Mouse (Mus musculus) liver, embryonic 14.5 days (tissue): ENCODE measurements around the gene E130308A19Rik. TPM values are rescaled to one million over a fixed set of nuclear protein-coding genes. Genes with fewer than 3 reads are reported as not detected.

ENCODE experiments used
- ATAC-seq: fragments of 200-750 bp; cut with Nextera tagmentation; 2 replicates; pipeline ENCODE4 v1.8.0; 2017; ENCODE audit warnings: moderate number of reproducible peaks, mild to moderate bottlenecking, moderate library complexity; ENCODE audit not compliant: insufficient read depth
- DNase-seq, 3 experiments: peaks; one replicate each; pipeline ENCODE4 v3.0.0-alpha.2; 2012 to 2013; ENCODE audit warnings: low read depth in 3 of 3, low spot score in 3 of 3
- H3K27ac ChIP-seq: fragments of 300-500 bp; sonication (generic); 2 replicates; pipeline ENCODE4 v1.5.1; 2014; ENCODE audit warnings: moderate library complexity, mild to moderate bottlenecking, control low read depth, inconsistent platforms
- H3K27me3 ChIP-seq: fragments of 300-500 bp; sonication (generic); 2 replicates; pipeline ENCODE4 v1.6.1; 2014; ENCODE audit warnings: mild to moderate bottlenecking, low read length, moderate library complexity; ENCODE audit not compliant: control insufficient read depth, insufficient read depth
- H3K36me3 ChIP-seq: fragments of 300-500 bp; sonication (generic); replicated peaks from 2 replicates; pipeline ENCODE4 v1.6.1; 2014; ENCODE audit warnings: low read depth; ENCODE audit not compliant: control insufficient read depth, insufficient read depth
- H3K4me1 ChIP-seq, 2 experiments: fragments of 200-500 bp in 1 of 2; fragments of 300-500 bp in 1 of 2; sonication (generic) in 1 of 2; replicated peaks; 2 replicates each; pipeline ENCODE4 v1.6.1; 2012 to 2014; ENCODE audit warnings: antibody characterized with exemption in 1 of 2, inconsistent platforms in 1 of 2, low read length in 1 of 2; ENCODE audit not compliant: control insufficient read depth in 2 of 2, insufficient read depth in 2 of 2
- H3K4me2 ChIP-seq: fragments of 300-500 bp; sonication (generic); 2 replicates; pipeline ENCODE4 v1.6.1; 2014; ENCODE audit warnings: low read depth, mild to moderate bottlenecking, control low read depth, moderate library complexity
- H3K4me3 ChIP-seq, 2 experiments: fragments of 200-500 bp in 1 of 2; fragments of 300-500 bp in 1 of 2; sonication (generic) in 1 of 2; 2 replicates each; pipeline ENCODE4 v1.5.1; 2012 to 2014; ENCODE audit warnings: low read depth in 2 of 2, low read length in 2 of 2, mild to moderate bottlenecking in 2 of 2, control low read depth in 1 of 2, inconsistent platforms in 1 of 2, moderate library complexity in 1 of 2; ENCODE audit not compliant: insufficient read depth in 1 of 2
- H3K9ac ChIP-seq: fragments of 300-500 bp; sonication (generic); replicated peaks from 2 replicates; pipeline ENCODE4 v1.6.1; 2014; ENCODE audit warnings: mild to moderate bottlenecking, control low read depth, moderate library complexity
- H3K9me3 ChIP-seq: fragments of 300-500 bp; sonication (generic); 2 replicates; pipeline ENCODE4 v1.6.1; 2016; ENCODE audit warnings: low read length, mixed read lengths; ENCODE audit not compliant: control insufficient read depth
- CTCF ChIP-seq: IDR thresholded peaks from 2 replicates; pipeline ENCODE4 v1.5.1; 2016; ENCODE audit warnings: antibody characterized with exemption, low read depth, control low read depth
- EP300 ChIP-seq: IDR thresholded peaks from 2 replicates; pipeline ENCODE4 v1.6.1; 2016; ENCODE audit warnings: antibody characterized with exemption, low read depth
- WGBS: fragments of 180-500 bp; shearing (Covaris S2); extraction: QIAGEN DNeasy Blood & Tissue Kit; methylation state at CpG from one replicate; pipeline ENCODE4 v1.1.7; 2014; ENCODE audit not compliant: insufficient replicate concordance; 5-methylcytosine and 5-hydroxymethylcytosine counted together
- polyA plus RNA-seq, 2 experiments: library from polyadenylated mRNA; depleted of rRNA in 1 of 2; stranded (reverse) in 1 of 2; unstranded in 1 of 2; fragments of >200 nt; fragmentation: Nextera tagmentation in 1 of 2; extraction: Ambion mirVana in 1 of 2; gene quantifications; 2 replicates each; pipeline versions ENCODE4 v1.2.1 to v1.2.3; 2012 to 2014

The E130308A19Rik gene
- polyA plus RNA-seq, 2 experiments: 2.8 to 5.7 TPM

- Histone ChIP-seq H3K4me2 (no peak overlapping the region; the same call in 1 of the 2 replicates), H3K27ac (no peak overlapping the region; the same call in 1 of the 2 replicates), H3K9ac (no peak overlapping the region), H3K4me3 (no peak overlapping the region), H3K27me3 (no peaks in the 10 kb centered on the region), H3K36me3 (no peaks in the 10 kb centered on the region), H3K9me3 (no peaks in the 10 kb centered on the region), H3K4me1 (peaks cover 45 to 57% of the 10 kb centered on the region in 2 experiments)
- ATAC-seq (no peak), DNase-seq (no peak)
- TF ChIP-seq CTCF (no peak), EP300 (no peak)
- WGBS: 45% methylated on average over 3 of the region's 3 CpGs
These were observed 18.4 kb downstream of the E130308A19Rik start for GRCm38 (mm10) chr4:59644431-59644830.

- no peaks in the 10 kb centered on the region for H3K36me3 ChIP-seq
- TF ChIP-seq CTCF (no peak), EP300 (no peak)
- 82% methylated on average over 4 of the region's 4 CpGs for WGBS
- H3K27me3 ChIP-seq: no peaks in the 10 kb centered on the region
- H3K9me3 ChIP-seq: no peaks in the 10 kb centered on the region
- H3K4me2 ChIP-seq: peak overlapping the region; percentile 22; the same call in 1 of the 2 replicates
- peaks cover 47 to 53% of the 10 kb centered on the region in 2 experiments for H3K4me1 ChIP-seq
- no peak overlapping the region for H3K9ac ChIP-seq
- ATAC-seq (no peak), DNase-seq (no peak)
- H3K27ac ChIP-seq: no peak overlapping the region
- no peak overlapping the region for H3K4me3 ChIP-seq
These were observed 19.0 kb downstream of the E130308A19Rik start for GRCm38 (mm10) chr4:59644992-59645391.

- WGBS: 15% methylated on average over 2 of the region's 2 CpGs
- Histone ChIP-seq H3K4me2 (peak overlapping the region; percentile 57), H3K27me3 (no peaks in the 10 kb centered on the region), H3K4me3 (peak overlapping the region; percentile 27 to 35), H3K9ac (peak overlapping the region; percentile 50), H3K27ac (peak overlapping the region; percentile 67), H3K9me3 (no peaks in the 10 kb centered on the region), H3K4me1 (peaks cover 47 to 49% of the 10 kb centered on the region in 2 experiments), H3K36me3 (no peaks in the 10 kb centered on the region)
- peak; percentile 65 for ATAC-seq
- DNase-seq: no peak
- no peak for TF ChIP-seq EP300
- no peak for TF ChIP-seq CTCF
These were observed 19.6 kb downstream of the E130308A19Rik start for GRCm38 (mm10) chr4:59645610-59646009.

GRCm38 (mm10) chr4:59646020-59646696, 20.1 kb downstream of the E130308A19Rik start:
- H3K4me3 ChIP-seq: peak overlapping the region in 1 of 2 experiments; percentile 27; a peak in 2 of 4 replicates
- H3K27ac ChIP-seq: peak overlapping the region; percentile 67
- no peaks in the 10 kb centered on the region for H3K27me3 ChIP-seq
- peaks cover 47 to 48% of the 10 kb centered on the region in 2 experiments for H3K4me1 ChIP-seq
- DNase-seq (peak; percentile 60 to 67 (median 64)), ATAC-seq (peak; percentile 92)
- H3K9me3 ChIP-seq: no peaks in the 10 kb centered on the region
- WGBS: 14% methylated on average over 10 of the region's 10 CpGs
- TF ChIP-seq CTCF (no peak), EP300 (peak; percentile 84)
- H3K36me3 ChIP-seq: no peaks in the 10 kb centered on the region
- peak overlapping the region; percentile 50 for H3K9ac ChIP-seq
- peak overlapping the region; percentile 57 for H3K4me2 ChIP-seq

GRCm38 (mm10) chr4:59649119-59649518, 23.1 kb downstream of the E130308A19Rik start:
- Histone ChIP-seq H3K4me2 (no peak overlapping the region), H3K4me1 (peaks cover 29 to 41% of the 10 kb centered on the region in 2 experiments), H3K4me3 (no peak overlapping the region), H3K27ac (no peak overlapping the region), H3K9me3 (no peaks in the 10 kb centered on the region), H3K9ac (no peak overlapping the region), H3K36me3 (no peaks in the 10 kb centered on the region), H3K27me3 (no peaks in the 10 kb centered on the region)
- 38% methylated on average over 5 of the region's 5 CpGs for WGBS
- ATAC-seq: no peak
- DNase-seq: no peak
- no peak for TF ChIP-seq EP300
- no peak for TF ChIP-seq CTCF
